Mouse (Mus musculus) left cerebral cortex, postnatal 4 days (tissue): ENCODE measurements around the gene Gimap8. TPM values are rescaled to one million over a fixed set of nuclear protein-coding genes. Genes with fewer than 3 reads are reported as not detected.
"Not testable (repeated sequence)": the region's sequence is repeated elsewhere in the genome, so short reads cannot be mapped to it uniquely, and the experiment has no call there.

Experiments
- DNase-seq: peaks from one replicate; pipeline ENCODE4 v3.0.0-alpha.2; 2022
- intact Hi-C: fragments of 180-260 bp; cut with DNase I; formaldehyde crosslinking; loops from one replicate; pipeline ENCODE4 v1.15.1; 2025
- total RNA-seq, 2 experiments: library from RNA; stranded (reverse); gene quantifications; 2 replicates each; pipeline ENCODE4 v1.2.3; 2021

The Gimap8 gene
- total RNA-seq = 1 to 10 TPM; 1.2 to 1.6 TPM

DNA sequence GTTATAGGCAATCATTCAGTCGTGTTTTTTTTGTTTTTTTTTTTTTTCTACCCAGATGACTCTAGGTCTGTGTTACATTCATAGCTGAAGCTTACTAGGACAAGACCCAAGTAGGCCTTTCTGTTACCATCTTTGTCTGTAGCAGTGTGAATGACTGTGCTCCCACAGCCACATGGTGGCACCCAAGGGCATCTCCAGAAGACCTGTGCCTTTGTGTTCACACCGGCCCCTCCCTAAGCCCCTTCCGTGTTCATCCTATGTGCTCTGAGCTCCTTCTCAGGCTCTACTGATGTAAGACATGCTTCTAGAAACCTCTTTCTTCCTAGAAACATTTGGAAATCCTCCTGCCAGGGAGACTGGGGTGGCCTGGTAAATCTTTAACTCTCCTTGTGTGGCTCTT, at the start of gene Gimap8:
Gimap8 (plus strand) TSS at position 240 of the 400 bp plus-strand sequence.
- intact Hi-C loops = loop anchor here (5.0 to 10.0 kb wide), 2 partner anchors 125 to 308 kb away; partner anchors contain the start of gene Gimap3
- peak; percentile 44 for DNase-seq

- intact Hi-C loops = no loop called here
- DNase-seq = no peak
Measured at GRCm38 (mm10) chr6:48600594-48600993, 46.4 kb upstream of the Gimap8 start.

GRCm38 (mm10) chr6:48601271-48602079, 45.6 kb upstream of the Gimap8 start, which contains the start of gene Zfp775:
Gene Zfp775, plus strand, starts transcription at chr6:48602063.
- DNase-seq = peak; percentile 99
- intact Hi-C loops = no loop called here

DNA sequence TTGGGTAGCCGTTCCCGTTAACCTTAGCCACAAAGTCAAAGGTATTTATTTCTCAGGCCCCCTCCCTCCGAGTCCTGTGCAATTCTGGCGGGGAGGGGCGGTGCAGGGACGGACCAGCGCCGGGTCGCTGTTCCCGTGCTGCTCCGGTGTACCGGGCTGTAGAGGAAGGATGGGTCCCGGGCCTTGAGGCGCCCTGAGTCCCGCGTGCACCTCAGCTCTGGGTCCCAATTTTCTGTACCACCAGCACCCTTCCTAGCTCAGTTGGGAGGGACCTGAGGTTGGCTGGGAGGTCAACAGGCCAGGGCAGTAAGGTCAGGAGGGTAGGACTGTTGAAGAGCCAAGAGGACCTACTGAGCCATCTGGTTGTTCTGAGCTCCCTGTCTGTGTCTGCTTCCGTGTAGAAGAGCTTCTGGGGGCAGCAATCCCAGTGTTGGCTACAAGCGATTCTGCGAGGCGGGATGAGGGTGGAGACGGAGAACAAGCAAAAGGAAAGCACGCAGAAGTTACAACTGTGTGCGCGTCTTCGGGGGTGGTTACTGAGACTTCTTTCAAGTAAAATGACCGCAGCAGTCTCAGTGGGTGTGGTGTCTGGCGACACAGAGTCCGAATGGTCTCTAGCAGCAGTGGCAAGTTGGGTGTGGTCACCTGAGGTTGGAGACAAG, 44.8 kb upstream of the Gimap8 start:
- intact Hi-C loops = no loop called here
- peak; percentile 26 for DNase-seq

DNA sequence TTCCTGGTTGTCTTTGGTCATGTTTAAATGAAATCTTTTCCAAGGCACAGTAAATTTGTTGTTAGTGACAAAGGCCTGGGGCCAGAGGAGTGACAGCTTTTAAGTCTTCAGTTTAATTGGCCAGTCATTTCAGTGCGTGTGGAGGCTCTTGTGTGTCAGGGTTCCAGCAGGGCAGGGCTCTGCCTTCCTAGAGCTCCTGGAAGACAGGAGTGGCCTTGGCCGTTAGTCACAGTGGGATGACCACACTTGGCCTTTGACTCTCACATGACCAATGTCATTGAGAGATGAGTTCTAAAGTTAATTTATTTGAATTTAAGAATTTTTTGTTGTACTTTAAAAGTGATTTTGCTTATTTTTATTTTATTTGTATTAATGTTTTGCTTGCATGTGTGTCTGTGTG, 38.9 kb upstream of the Gimap8 start:
- intact Hi-C loops = no loop called here
- no peak for DNase-seq

- no peak for DNase-seq
- intact Hi-C loops = no loop called here
Measured at GRCm38 (mm10) chr6:48609512-48609911, 37.5 kb upstream of the Gimap8 start.

DNA sequence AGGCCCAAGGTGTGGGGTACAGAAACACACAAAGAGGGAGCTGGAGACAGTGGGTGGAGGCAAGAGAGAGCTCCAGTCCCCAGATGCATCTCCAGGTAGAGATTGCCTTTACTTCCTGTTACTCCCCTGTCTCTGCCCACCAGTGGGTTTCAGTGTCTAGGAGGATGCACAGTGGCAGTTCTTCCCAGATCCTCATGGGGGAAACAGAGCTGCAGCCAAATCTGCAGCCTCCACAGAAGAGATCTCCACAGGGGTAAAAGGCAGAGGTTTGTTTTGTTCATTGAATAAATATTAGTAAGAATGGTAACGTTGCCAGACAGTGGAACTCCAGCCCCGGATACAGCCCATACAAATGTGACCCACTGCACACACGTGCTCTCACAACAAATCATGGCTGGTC, 36.4 kb upstream of the Gimap8 start:
- DNase-seq = no peak
- intact Hi-C loops = no loop called here

DNA sequence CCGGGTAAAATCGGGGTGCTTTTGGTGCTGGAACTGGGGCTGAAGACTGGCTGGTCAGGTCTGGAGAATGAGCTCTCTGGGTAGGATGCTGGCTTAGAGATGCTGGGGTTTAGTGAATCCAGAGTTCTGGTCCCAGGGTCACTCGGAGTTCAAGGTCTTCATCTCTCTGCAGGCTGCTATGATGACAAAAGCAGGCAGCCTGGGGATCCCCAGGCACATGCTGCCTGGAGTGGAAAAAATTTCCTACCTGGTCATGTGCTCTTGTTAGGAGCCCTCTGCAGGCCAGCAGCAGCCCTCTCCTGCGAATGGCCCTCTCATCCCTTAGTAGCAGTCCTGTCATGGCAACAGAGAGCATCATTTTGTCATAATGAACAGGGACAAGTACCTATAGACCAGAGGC, 33.6 kb upstream of the Gimap8 start:
- intact Hi-C loops = no loop called here
- no peak for DNase-seq

- DNase-seq = no peak
- intact Hi-C loops = no loop called here
Measured at GRCm38 (mm10) chr6:48614756-48615155, 32.3 kb upstream of the Gimap8 start.

GRCm38 (mm10) chr6:48620031-48620430, 27.0 kb upstream of the Gimap8 start:
- intact Hi-C loops = no loop called here
- DNase-seq = no peak

GRCm38 (mm10) chr6:48622186-48622843, 24.7 kb upstream of the Gimap8 start:
- DNase-seq, intact Hi-C loops: not testable (repeated sequence)

GRCm38 (mm10) chr6:48623460-48623859, 23.6 kb upstream of the Gimap8 start:
- DNase-seq = no peak
- intact Hi-C loops = no loop called here

DNA sequence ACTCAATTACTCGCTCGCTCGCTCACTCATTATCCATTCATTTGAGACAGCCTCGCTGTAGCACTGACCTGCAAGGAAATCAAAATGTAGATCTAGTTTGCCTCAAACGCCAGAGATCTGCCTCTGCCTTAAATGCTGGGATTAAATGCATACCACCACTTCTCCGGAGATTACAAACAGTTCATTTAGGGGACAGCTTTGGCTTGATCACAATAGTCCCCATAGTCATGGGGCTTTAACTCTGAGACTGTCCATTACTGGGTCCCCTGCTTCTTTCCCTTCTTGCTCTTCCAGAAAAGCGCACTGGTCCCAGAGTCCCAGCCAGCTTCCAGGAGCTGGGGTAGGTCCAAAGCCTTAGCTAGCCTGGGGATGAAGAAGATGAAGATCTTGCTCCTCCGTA, 20.6 kb upstream of the Gimap8 start, which contains the start of gene AI854703:
AI854703 (plus strand) TSS at position 301 of the 400 bp plus-strand sequence.
- no peak for DNase-seq
- intact Hi-C loops = no loop called here

GRCm38 (mm10) chr6:48626984-48627383, 20.1 kb upstream of the Gimap8 start:
- intact Hi-C loops = no loop called here
- DNase-seq = peak; percentile 44

DNA sequence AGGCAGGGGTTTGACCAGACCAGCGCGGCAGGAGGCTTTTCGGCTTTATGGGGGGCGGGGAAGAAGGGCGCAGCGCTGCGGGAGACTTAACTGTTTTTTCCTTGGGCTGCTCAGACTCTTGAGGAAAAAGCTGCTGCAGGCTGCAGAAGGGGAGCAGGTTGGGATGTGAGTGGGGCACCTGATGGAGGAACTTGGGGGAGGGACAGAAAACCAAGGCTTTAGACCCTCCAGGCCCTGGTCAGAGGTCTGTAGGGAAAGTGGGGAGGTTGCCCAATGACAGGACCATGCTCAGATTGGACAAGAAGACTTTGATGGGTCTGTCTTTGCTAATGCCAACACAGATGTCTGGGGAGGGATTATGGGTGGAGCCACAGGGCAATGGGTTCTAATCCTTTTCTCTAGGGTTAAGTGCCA, 19.5 kb upstream of the Gimap8 start:
- no peak for DNase-seq

GRCm38 (mm10) chr6:48628377-48628776, 18.7 kb upstream of the Gimap8 start:
- no peak for DNase-seq
- intact Hi-C loops = no loop called here

More for the DNA sequence above, 19.5 kb upstream of the Gimap8 start:
- intact Hi-C loops = no loop called here

GRCm38 (mm10) chr6:48628808-48629660, 18.0 kb upstream of the Gimap8 start:
- DNase-seq = peak; percentile 22
- intact Hi-C loops = no loop called here

DNA sequence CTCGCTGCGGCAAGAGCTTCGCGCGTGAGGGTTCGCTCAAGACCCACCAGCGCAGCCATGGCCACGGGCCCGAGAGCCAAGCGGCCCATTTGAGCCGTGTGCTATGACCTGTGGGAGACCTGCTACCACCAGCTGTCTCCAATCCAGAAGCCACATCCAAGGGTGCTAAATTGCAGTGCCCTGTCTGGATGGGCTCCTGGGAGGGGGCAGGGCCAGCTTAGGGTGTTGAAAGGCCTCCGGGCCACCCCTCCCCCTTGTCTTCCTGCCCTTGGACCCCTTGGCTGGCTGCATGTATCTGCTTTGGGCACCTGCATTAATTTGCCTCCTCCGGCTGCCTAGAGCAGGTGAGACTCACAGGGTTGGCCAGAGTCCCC, 17.4 kb upstream of the Gimap8 start:
- intact Hi-C loops = no loop called here
- no peak for DNase-seq

DNA sequence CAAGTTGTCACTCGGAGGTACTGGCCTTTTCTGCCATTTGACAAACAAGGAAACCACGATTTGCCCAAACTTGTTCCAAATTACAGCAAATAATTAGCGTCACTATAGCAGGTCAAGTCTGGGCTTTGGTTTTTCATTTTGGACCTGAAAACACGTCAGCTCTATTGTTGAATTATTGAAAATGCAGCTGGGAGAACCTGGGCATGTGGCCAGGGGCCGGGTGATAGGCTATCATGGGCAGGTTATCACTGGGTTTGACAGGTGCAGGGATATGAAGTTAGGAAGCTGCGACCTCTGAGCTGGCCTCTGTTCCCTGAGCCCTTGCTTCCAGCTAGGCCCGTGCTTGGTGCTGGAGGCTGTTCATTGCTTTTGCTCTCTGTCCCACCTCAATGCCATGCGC, 16.2 kb upstream of the Gimap8 start:
- DNase-seq = no peak
- intact Hi-C loops = no loop called here

GRCm38 (mm10) chr6:48635105-48635504, 11.9 kb upstream of the Gimap8 start:
- DNase-seq = no peak
- intact Hi-C loops = no loop called here
